Mouse (Mus musculus): ENCODE measurements around the gene Rad9b.

DNA sequence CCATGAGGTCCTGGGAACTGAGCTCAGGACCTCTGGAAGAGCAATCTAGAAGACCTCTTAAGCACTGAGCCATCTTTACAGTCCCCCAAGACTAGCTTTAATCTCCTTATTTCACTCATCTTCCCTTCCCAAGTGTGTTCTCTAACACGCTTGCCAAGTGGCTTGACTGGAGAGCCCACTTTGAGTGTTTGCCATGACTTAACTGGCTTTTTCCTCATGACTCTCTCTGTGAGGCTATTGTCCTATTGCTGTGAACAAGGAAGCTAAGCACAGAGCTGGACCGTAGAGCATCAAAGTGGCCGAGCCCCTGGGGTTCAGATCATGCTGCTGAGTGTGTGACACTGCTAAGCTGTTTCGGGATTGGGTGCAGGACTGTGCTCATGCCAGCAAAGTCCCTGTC, 41.7 kb downstream of the Rad9b start:
- no peak for TF ChIP-seq CTCF (IDR thresholded peaks at IDR 0.05; ENCODE audit: low read depth)
- no peak for TF ChIP-seq EP300 (IDR thresholded peaks at IDR 0.05; ENCODE audit: low read depth)
